Mouse (Mus musculus): ENCODE data around the gene Trim2. TPM values are rescaled to one million over a fixed set of nuclear protein-coding genes. Genes with fewer than 3 reads are reported as not detected.

The Trim2 gene
- total RNA-seq, 2 experiments from 2014 or later, result 9.1 to 9.9 TPM

- intact Hi-C loops (cut with DNase I), result no loop called here
Observed at GRCm38 (mm10) chr3:84324967-84325441, 18.3 kb upstream of the Trim2 start.

GRCm38 (mm10) chr3:84324478-84324877 lies 17.8 kb upstream of the Trim2 start:
- no peak for DNase-seq
- intact Hi-C loops (cut with DNase I), result no loop called here

More at GRCm38 (mm10) chr3:84324967-84325441, 18.3 kb upstream of the Trim2 start:
- DNase-seq, result no peak

- DNase-seq, result no peak
- intact Hi-C loops (cut with DNase I), result no loop called here
Observed at GRCm38 (mm10) chr3:84324000-84324399, 17.3 kb upstream of the Trim2 start.

GRCm38 (mm10) chr3:84319504-84319903 lies 12.8 kb upstream of the Trim2 start:
- peak; percentile 60 to 64 for DNase-seq
- intact Hi-C loops (cut with DNase I), result no loop called here

- intact Hi-C loops (cut with DNase I), result no loop called here
Observed at GRCm38 (mm10) chr3:84318865-84319264, 12.2 kb upstream of the Trim2 start.

GRCm38 (mm10) chr3:84314651-84315191 lies 8.0 kb upstream of the Trim2 start:
- intact Hi-C loops (cut with DNase I), result loop anchor here (2.0 to 5.0 kb wide), 2 partner anchors 20 to 367 kb away; no protein-coding TSS in a partner anchor
- peak; percentile 82 to 87 for DNase-seq

More at GRCm38 (mm10) chr3:84318865-84319264, 12.2 kb upstream of the Trim2 start:
- DNase-seq, result no peak

GRCm38 (mm10) chr3:84313801-84314541 lies 7.3 kb upstream of the Trim2 start:
- intact Hi-C loops (cut with DNase I), result loop anchor here (1.0 to 5.0 kb wide), 3 partner anchors 21 to 367 kb away; no protein-coding TSS in a partner anchor
- no peak for DNase-seq

- intact Hi-C loops (cut with DNase I), result loop anchor here (1.0 to 5.0 kb wide), 2 partner anchors 138 to 366 kb away; no protein-coding TSS in a partner anchor
- peak; percentile 77 to 84 for DNase-seq
Observed at GRCm38 (mm10) chr3:84313003-84313800, 6.5 kb upstream of the Trim2 start.

GRCm38 (mm10) chr3:84312326-84312725 lies 5.6 kb upstream of the Trim2 start:
- DNase-seq, result no peak
- intact Hi-C loops (cut with DNase I), result loop anchor here (5.0 kb wide), 1 partner anchor 365 kb away; no protein-coding TSS in a partner anchor

- intact Hi-C loops (cut with DNase I), result loop anchor here (10.0 kb wide), 1 partner anchor 393 kb away; no protein-coding TSS in a partner anchor
- peak in 1 of 2 experiments; percentile 37 for DNase-seq
Observed at GRCm38 (mm10) chr3:84307516-84307915, 839 bp upstream of the Trim2 start.

GRCm38 (mm10) chr3:84305722-84306510 lies 761 bp downstream of the Trim2 start:
- intact Hi-C loops (cut with DNase I), result loop anchor here (10.0 kb wide), 1 partner anchor 391 kb away; no protein-coding TSS in a partner anchor
- DNase-seq, result no peak

- intact Hi-C loops (cut with DNase I), result loop anchor here (10.0 kb wide), 1 partner anchor 390 kb away; no protein-coding TSS in a partner anchor
- DNase-seq, result no peak
Observed at GRCm38 (mm10) chr3:84305010-84305692, 1.5 kb downstream of the Trim2 start.

- peak; percentile 37 to 54 for DNase-seq
- intact Hi-C loops (cut with DNase I), result loop anchor here (10.0 kb wide), 1 partner anchor 390 kb away; no protein-coding TSS in a partner anchor
Observed at GRCm38 (mm10) chr3:84304339-84305009, 2.2 kb downstream of the Trim2 start.

- intact Hi-C loops (cut with DNase I), result loop anchor here (2.0 to 10.0 kb wide), 2 partner anchors 127 to 389 kb away; no protein-coding TSS in a partner anchor
- no peak for DNase-seq
Observed at GRCm38 (mm10) chr3:84303395-84303949, 3.2 kb downstream of the Trim2 start.

- peak in 1 of 2 experiments; percentile 53 for DNase-seq
- intact Hi-C loops (cut with DNase I), result loop anchor here (2.0 to 10.0 kb wide), 2 partner anchors 125 to 387 kb away; no protein-coding TSS in a partner anchor
Observed at GRCm38 (mm10) chr3:84302273-84302672, 4.4 kb downstream of the Trim2 start.

GRCm38 (mm10) chr3:84301674-84302073 lies 5.0 kb downstream of the Trim2 start:
- intact Hi-C loops (cut with DNase I), result loop anchor here (2.0 to 10.0 kb wide), 2 partner anchors 125 to 387 kb away; no protein-coding TSS in a partner anchor
- no peak for DNase-seq

- DNase-seq, result no peak
- intact Hi-C loops (cut with DNase I), result no loop called here
Observed at GRCm38 (mm10) chr3:84298186-84298585, 8.5 kb downstream of the Trim2 start.

GRCm38 (mm10) chr3:84296676-84297075 lies 10.0 kb downstream of the Trim2 start:
- intact Hi-C loops (cut with DNase I), result no loop called here
- no peak for DNase-seq

All from heart, postnatal 10 days (tissue).